Mouse (Mus musculus) effector memory CD4-positive, alpha-beta T cell, adult 7 months (primary cell): ENCODE measurements around the gene Gm5134. TPM values are rescaled to one million over a fixed set of nuclear protein-coding genes. Genes with fewer than 3 reads are reported as not detected.

Source experiments
- polyA plus RNA-seq: library from polyadenylated mRNA; unstranded; fragments of 100-300 nt; shearing (Covaris generic); gene quantifications from one replicate; pipeline ENCODE4 v1.2.1, GENCODE M21; 2017

The Gm5134 gene
- 0.79 TPM for polyA plus RNA-seq

DNA sequence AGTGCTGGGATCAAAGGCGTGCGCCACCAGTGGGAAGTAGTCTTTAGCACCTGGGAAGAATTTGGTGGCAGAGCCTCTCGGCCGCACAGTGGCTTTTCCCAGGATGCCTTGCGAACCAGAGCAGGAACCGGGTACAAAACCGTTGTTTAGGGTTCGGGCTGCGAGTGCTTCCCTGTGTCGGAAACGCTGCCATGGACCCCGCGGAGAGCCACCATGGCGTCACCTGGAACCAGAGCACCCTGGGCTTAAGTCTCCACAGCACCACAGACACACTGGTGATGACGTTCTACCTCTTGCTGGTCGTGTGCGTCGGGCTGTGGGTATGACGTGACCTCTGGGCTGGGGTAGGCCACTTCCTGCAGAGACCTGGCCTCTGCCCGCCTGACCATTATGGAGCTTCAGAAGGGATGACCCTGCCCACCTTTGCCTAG, at the start of gene Gm5134:
Gene Gm5134, plus strand, starts transcription at position 134 of the 431 bp plus-strand sequence.

DNA sequence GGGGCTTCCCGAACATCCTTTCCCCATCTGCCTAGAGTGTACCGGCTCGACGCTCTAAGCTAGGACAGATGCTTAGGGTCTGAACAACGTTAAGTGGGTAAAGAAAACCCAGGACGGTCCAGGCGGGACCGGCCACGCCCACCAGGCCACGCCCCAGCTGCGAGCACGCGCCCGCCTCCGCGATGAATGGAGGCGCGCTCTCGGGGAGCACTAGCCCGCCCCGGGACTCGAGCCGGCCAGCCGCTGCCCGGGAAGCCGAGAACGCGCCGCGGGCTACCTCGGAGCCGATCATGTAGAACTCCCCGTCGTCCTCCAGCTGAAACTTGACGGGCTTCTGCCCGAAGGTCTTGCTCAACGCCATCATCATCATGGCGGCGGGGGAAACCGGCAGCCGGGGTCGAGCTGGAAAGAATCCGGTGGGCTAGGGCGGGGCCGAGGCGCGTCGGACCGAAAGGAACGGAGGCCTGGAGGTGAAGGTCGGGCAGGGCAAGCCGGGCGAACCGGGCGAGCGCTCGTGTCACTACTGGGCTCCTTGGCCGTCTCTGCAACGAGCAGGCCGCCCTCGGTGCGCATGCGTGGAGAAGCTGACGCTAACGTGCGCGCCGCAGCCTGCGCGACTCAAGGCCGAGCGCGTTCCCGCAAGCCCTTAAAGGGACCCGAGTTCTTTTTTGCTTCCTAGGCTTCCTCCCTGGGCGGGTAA, 33.1 kb upstream of the Gm5134 start, which contains the start of gene Smarcb1:
Gene Smarcb1, minus strand, starts transcription at position 592 of the 700 bp plus-strand sequence.

DNA sequence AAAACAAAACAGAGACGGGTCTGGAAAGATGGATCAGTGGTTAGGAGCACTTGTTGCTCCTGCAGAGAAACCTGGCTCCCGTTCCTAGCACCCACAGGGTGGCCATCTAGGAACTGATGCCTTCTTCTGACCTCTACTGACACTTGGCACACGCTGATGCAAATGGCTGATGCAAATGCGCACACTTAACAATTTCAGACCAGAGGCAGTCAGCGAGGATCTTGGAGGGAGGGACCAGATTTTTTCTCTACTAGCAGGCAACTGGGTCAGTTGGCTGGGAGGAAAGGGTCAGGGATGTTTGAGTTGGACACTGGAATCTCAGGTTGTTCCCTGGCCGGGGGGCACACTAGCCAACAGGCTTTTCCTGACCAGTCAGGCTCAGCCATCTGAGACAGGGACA, 21.4 kb upstream of the Gm5134 start, which contains the start of gene Chchd10:
Gene Chchd10, plus strand, starts transcription at position 240 of the 400 bp plus-strand sequence.

DNA sequence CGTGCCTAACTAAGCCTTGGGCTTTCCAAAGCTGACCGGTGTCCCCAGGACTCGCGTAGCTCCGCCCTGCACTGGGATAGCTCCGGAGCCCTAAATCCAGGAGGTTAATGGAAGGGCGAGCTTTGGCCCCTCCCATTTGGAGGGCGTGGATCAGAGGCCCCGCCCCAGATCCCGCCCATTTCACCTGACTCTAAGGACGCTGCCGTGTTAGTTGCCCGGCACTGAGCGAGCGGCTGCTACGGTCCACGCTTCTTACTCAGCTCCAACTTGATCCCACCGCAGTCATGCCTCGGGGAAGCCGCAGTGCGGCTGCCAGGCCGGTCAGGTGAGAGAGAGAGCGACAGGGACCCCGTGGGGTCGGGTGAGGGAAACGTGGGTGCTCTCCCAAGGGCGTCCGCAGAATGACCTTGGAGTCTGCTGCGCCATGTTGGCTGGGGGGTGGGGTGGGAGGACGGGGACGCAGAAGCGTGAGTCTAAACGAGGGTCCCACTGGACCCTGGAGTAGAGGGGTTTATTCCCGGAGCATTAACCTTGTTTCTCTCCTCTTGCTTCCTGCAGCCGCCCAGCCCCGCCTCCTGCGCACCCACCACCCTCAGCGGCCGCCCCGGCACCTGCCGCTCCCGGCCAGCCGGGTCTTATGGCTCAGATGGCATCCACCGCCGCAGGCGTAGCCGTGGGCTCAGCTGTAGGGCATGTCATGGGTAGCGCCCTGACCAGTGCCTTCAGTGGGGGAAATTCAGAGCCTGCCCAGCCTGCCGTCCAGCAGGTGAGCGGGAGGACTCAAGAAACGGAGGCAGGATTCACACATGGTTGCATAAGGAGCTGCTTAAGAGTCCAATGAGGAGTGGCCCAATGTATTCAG, 18.4 kb upstream of the Gm5134 start, which contains the start of gene Mmp11:
Gene Mmp11, minus strand, starts transcription at position 817 of the 862 bp plus-strand sequence.

DNA sequence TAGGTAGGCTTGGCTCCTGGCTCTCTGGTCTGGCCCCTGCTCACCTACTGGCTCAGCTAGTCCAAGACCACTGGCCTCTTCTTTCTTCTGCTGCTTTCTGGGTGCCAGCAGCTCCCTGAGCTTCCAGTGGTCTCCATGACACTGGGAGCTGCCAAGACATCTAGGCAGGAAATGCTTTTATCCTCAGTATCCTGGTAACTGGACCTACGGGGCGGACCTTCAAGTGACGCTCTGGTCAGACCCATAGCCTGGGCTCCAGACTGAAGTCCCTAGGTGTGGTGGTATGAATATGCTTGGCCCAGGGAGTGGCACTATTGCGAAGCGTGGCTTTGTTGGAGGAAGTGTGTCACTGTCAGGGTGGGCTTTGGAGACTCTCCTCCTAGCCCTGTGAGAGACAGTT, 13.8 kb upstream of the Gm5134 start, which contains the start of gene Gm867:
Gene Gm867, minus strand, starts transcription at position 153 of the 400 bp plus-strand sequence.

DNA sequence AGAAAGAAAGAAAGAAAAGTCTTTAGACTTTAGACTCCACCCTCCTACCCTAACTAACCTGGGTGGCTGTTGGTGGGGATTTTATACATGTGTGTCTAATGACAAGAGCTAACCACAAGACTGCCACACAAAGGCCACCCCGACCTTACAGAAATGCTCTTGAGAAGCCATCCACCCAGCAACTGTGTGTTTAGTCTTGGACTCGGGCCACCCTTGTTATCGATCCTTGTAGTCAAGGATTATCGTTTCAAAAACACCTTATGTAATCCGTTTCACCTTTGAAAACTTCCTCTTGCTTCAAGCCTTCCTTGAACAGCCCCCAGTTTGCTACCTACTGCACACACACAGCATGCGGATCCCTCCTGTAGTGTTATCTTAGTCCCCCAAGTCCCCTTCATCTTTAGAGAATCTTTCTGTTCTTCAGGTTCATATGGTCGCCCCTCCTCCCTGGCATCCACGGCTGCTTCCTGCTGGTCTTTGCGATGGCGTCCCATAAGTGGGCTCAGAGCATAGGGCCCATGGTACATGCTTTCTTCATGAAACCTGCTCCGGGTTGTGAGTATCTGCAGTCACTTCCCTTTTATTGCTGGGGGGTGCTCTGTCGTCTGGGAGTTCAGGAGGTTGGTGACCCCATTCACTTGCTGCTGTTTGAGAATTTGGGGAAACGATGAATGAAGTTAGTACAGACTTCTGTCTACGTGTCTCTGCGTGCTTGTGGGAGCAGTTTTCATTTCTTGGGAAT, 11.4 kb upstream of the Gm5134 start, which contains the start of gene Vpreb3:
Gene Vpreb3, plus strand, starts transcription at position 322 of the 742 bp plus-strand sequence.

DNA sequence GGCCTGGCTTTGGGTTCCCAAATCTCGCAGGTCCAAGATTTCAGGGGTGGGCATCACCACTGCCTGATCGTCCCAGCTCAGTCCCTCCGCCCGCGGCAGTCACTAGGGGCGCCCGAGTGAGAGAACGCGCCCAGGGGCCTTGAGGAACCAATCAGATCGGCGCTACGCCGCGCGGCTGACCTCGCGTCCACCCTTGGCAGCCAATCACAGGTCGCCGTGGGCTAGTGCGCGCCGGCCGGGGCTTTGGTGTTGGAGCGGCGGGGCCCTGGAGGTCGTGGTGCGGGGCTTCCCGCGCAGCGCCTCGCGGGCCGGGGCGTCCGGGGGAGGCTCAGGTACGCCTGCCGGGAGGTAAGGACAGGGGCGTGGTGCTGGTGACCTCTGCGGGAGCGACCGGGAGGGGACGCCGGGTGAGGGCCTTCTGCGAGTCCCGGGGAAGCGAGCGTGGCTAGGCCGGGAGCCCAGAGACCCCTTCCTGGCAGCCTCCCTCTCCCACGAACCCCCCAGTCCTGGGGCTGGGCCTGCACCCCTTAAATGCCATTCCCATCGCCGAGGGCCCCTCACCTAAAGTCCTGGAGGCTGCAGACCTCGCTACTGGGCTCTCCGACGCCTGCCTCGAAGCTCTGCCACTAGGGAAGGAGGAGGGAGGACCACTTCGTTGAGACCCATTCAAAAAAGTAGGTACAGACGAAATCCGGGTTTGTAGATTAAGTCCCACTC, 78.2 kb downstream of the Gm5134 start, which contains the start of gene Zfp280b:
Gene Zfp280b, plus strand, starts transcription at position 249 of the 717 bp plus-strand sequence.

Other genes starting within 250 kb of the Gm5134 start
- 45.6 TPM for gene Cabin1, start 190.2 kb upstream of the Gm5134 start, polyA plus RNA-seq
- 40.4 TPM for gene Ddt, start 181.1 kb upstream of the Gm5134 start, polyA plus RNA-seq
- gene Gm20441, start 173.6 kb upstream of the Gm5134 start, polyA plus RNA-seq = not detected
- 2.7 TPM for gene Gstt3, start 173.1 kb upstream of the Gm5134 start, polyA plus RNA-seq
- gene Gstt1, start 155.9 kb upstream of the Gm5134 start, polyA plus RNA-seq = 0.38 TPM
- gene Gstt4, start 132.0 kb upstream of the Gm5134 start, polyA plus RNA-seq = not detected
- gene Gstt2, start 117.1 kb upstream of the Gm5134 start, polyA plus RNA-seq = 37.6 TPM
- gene Mif, start 94.3 kb upstream of the Gm5134 start, polyA plus RNA-seq = 511 TPM
- 0.48 TPM for gene Derl3, start 61.1 kb upstream of the Gm5134 start, polyA plus RNA-seq
- gene Smarcb1, start 32.9 kb upstream of the Gm5134 start, polyA plus RNA-seq = 41.5 TPM
- 18.7 TPM for gene Chchd10, start 21.4 kb upstream of the Gm5134 start, polyA plus RNA-seq
- gene Mmp11, start 18.0 kb upstream of the Gm5134 start, polyA plus RNA-seq = 0.77 TPM
- gene Gm867, start 13.8 kb upstream of the Gm5134 start, polyA plus RNA-seq = not detected
- 1.3 TPM for gene Vpreb3, start 11.5 kb upstream of the Gm5134 start, polyA plus RNA-seq
- 32.4 TPM for gene Zfp280b, start 78.1 kb downstream of the Gm5134 start, polyA plus RNA-seq
- gene Slc5a4b, start 156.4 kb downstream of the Gm5134 start, polyA plus RNA-seq = 0.20 TPM
- gene Slc5a4a, start 192.9 kb downstream of the Gm5134 start, polyA plus RNA-seq = not detected